Mouse (Mus musculus): Measurements from ENCODE around the gene Tex38. TPM values are rescaled to one million over a fixed set of nuclear protein-coding genes. Genes with fewer than 3 reads are reported as not detected.
A peak's percentile ranks its signal among the peaks of the same experiment; 100 is the strongest.

Tex38 gene
- polyA plus RNA-seq, 2 experiments from 2014 or later, result 0.42 to 2.6 TPM

GRCm38 (mm10) chr4:115767647-115768467 lies 13.0 kb downstream of the Tex38 start:
- no peak for ATAC-seq

GRCm38 (mm10) chr4:115764581-115764980 lies 16.2 kb downstream of the Tex38 start:
- ATAC-seq, result no peak

GRCm38 (mm10) chr4:115761206-115761605 lies 19.6 kb downstream of the Tex38 start:
- ATAC-seq, result no peak

- ATAC-seq, result no peak
Measured at GRCm38 (mm10) chr4:115754851-115755250, 26.0 kb downstream of the Tex38 start.

- no peak for ATAC-seq
Measured at GRCm38 (mm10) chr4:115754101-115754500, 26.7 kb downstream of the Tex38 start.

- ATAC-seq, result no peak
Measured at GRCm38 (mm10) chr4:115749336-115749735, 31.5 kb downstream of the Tex38 start.

- ATAC-seq, result no peak
Measured at GRCm38 (mm10) chr4:115748181-115748580, 32.6 kb downstream of the Tex38 start.

- no peak for ATAC-seq
Measured at GRCm38 (mm10) chr4:115743096-115743495, 37.7 kb downstream of the Tex38 start.

- ATAC-seq, result no peak
Measured at GRCm38 (mm10) chr4:115742658-115743057, 38.2 kb downstream of the Tex38 start.

- no peak for ATAC-seq
Measured at GRCm38 (mm10) chr4:115738481-115738985, 42.3 kb downstream of the Tex38 start.

GRCm38 (mm10) chr4:115737551-115738041 lies 43.2 kb downstream of the Tex38 start, which contains the start of gene Efcab14:
TSS of gene Efcab14 (plus strand) at chr4:115737744.
- ATAC-seq, result peak; percentile 97

GRCm38 (mm10) chr4:115734867-115735266 lies 46.0 kb downstream of the Tex38 start:
- ATAC-seq, result no peak

- ATAC-seq, result no peak
Measured at GRCm38 (mm10) chr4:115733746-115734145, 47.1 kb downstream of the Tex38 start.

GRCm38 (mm10) chr4:115732223-115732818 lies 48.5 kb downstream of the Tex38 start:
- peak; percentile 58 for ATAC-seq

- peak; percentile 75 for ATAC-seq
Measured at GRCm38 (mm10) chr4:115731588-115732222, 49.1 kb downstream of the Tex38 start.

Other genes with a start within 250 kb of the Tex38 start
- not detected for gene Cyp4a31, start 217.4 kb downstream of the Tex38 start, polyA plus RNA-seq (2017; shearing (Covaris generic))
- not detected for gene Cyp4a32, start 180.0 kb downstream of the Tex38 start, polyA plus RNA-seq (2017; shearing (Covaris generic))
- gene Cyp4b1, start 133.3 kb downstream of the Tex38 start, polyA plus RNA-seq (2017; shearing (Covaris generic)), result not detected
- gene Efcab14, start 43.3 kb downstream of the Tex38 start, polyA plus RNA-seq (2017; shearing (Covaris generic)), result 10 to 100 TPM; 42.7 to 43.1 TPM
- 10 to 100 TPM; 16.6 to 19.2 TPM for gene Atpaf1, start 3.8 kb upstream of the Tex38 start, polyA plus RNA-seq (2017; shearing (Covaris generic))
- gene Mob3c, start 47.1 kb upstream of the Tex38 start, polyA plus RNA-seq (2017; shearing (Covaris generic)), result 10 to 100 TPM; 13.5 to 15.8 TPM
- 10 to 100 TPM; 43.4 to 47.5 TPM for gene Mknk1, start 58.2 kb upstream of the Tex38 start, polyA plus RNA-seq (2017; shearing (Covaris generic))
- not detected for gene Kncn, start 103.4 kb upstream of the Tex38 start, polyA plus RNA-seq (2017; shearing (Covaris generic))
- not detected for gene 6430628N08Rik, start 109.6 kb upstream of the Tex38 start, polyA plus RNA-seq (2017; shearing (Covaris generic))
- not detected for gene Dmbx1, start 158.9 kb upstream of the Tex38 start, polyA plus RNA-seq (2017; shearing (Covaris generic))
- 10 to 100 TPM; 48.1 to 85.6 TPM for gene Faah, start 236.9 kb upstream of the Tex38 start, polyA plus RNA-seq (2017; shearing (Covaris generic))

Measured in CD4-positive, CD25-positive, alpha-beta regulatory T cell, adult 4 months (primary cell).